Mouse (Mus musculus) WW6 (cell line): Measurements from ENCODE around the gene Crispld2.

ENCODE experiments used
- DNase-seq: peaks from one replicate; pipeline ENCODE4 v3.0.0-alpha.2; 2013; ENCODE audit warnings: low read depth, low spot score

The Crispld2 gene

DNA sequence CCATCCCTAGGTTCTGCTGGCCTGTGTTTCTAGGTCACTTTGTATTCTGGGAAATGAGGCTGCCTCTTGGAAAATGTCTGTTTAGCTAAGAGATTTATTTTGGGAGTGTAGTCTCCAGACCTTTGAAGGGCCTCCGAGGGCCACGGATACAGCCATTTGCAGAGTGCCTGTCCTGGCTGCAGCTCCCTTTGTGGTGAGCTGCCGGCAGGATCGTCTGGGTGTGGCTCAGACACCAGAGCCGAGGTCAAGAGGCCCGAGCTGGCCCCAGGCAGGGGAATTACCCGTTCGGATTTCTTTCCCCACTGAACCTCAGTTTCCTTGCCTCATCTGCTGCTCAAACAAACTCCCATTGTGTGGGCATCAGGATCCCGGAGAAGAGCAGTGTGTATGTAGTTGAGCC is 43.9 kb downstream of the Crispld2 start:
- DNase-seq, result no peak

- DNase-seq, result no peak
Observed at GRCm38 (mm10) chr8:120036578-120036977, 44.3 kb downstream of the Crispld2 start.

DNA sequence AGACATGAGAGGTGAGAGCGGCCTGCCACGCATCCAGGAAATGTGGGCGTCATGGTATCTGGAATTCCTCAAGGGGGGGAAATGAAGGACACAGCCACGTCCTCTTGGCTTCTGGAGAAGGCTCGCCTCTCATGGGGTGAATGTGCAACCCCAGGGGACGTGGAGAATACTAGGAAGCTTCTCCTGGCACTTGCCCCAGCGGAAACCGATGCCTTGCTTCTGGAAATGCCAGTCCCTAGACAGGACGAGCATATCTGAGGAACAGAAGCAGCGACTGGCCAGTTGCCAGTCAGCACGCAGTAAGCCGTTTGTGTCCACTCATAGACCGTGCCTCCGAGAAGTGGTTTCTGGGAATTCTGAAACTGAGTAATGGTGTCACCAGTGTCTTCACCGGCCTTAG is 45.0 kb downstream of the Crispld2 start:
- DNase-seq, result no peak

DNA sequence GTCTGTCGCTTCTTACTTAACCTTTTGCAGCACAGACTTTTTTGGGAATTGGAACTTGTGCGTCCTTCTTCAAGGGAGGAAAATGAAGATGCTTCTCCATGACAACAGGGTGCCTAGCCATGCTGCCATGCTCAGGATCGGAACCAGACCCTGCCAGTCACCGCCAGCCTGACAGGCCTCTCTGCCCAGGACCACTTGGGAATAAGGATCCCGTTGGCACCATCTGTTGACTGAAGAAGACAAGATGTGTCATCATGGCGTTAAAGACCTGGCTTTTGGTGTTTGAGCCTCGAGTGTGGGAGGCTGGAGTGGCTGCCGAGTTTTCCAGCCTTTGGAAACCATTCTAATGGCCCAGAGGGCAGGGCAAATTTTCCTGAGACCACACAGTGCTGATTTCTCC is 45.4 kb downstream of the Crispld2 start:
- DNase-seq, result no peak

DNA sequence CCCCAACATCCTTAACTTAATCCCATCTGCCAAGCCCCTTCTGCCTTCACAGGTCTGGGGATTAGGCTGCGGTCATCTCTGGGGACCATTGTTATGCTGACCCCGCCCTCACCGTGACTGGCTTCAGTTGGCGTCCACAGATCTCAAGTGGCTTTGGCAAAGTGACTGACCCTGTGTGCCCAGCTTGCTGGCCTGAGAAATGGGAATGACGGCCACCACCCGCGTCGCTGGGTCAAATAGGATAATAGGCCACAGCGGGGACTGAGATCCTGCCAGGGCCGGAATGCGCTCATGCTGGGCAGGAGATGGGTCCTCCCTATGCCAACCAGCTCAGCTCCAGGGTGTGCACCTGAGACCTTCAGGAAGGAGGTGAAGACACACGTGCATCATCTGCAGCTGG is 46.5 kb downstream of the Crispld2 start:
- DNase-seq, result no peak

- DNase-seq, result no peak
Observed at GRCm38 (mm10) chr8:120039313-120039919, 47.2 kb downstream of the Crispld2 start.

- DNase-seq, result no peak
Observed at GRCm38 (mm10) chr8:120040861-120041260, 48.6 kb downstream of the Crispld2 start.

- no peak for DNase-seq
Observed at GRCm38 (mm10) chr8:120042542-120043312, 50.5 kb downstream of the Crispld2 start.

DNA sequence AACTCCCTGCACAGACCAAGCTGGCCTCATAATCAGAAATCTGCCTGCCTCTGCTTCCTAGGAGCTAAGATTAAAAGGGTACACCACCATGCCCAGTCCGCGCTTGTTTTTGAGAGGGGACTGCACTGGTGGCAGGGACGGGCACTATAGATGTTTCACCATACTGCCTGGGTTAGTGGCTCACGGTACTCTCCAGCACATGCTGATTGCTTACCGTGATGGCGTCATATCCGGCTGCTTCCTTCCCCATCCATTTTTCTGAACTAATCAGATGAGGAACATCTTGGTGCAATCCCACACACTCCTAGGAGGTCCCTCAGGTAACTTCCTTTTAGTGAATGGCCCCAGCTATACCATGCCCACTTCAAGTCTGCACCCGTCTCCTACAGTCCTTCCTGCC is 52.7 kb downstream of the Crispld2 start:
- DNase-seq, result no peak

- DNase-seq, result no peak
Observed at GRCm38 (mm10) chr8:120045471-120045870, 53.2 kb downstream of the Crispld2 start.

GRCm38 (mm10) chr8:120046258-120047020 is 54.2 kb downstream of the Crispld2 start:
- DNase-seq, result no peak

GRCm38 (mm10) chr8:120049949-120050348 is 57.7 kb downstream of the Crispld2 start:
- DNase-seq, result no peak

DNA sequence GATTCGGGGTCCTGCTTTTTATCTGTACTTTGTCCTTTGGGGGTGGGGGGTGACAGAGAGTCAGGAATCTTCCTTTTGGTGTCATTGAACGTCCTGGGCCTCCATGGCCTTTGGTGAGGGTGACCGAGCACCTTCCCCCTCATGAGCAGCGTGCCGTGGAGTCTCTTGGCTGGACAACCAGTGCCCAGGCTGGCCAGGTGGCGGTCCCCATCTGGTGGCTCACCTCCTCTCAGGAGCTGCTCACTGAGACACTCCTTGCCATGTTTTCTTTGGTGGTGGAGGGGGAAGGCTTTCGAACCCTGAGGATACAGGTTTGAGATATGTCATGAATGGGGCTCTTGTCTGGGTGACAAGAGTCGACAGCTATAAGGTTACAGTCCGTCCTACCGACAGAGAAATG is 58.1 kb downstream of the Crispld2 start:
- no peak for DNase-seq

DNA sequence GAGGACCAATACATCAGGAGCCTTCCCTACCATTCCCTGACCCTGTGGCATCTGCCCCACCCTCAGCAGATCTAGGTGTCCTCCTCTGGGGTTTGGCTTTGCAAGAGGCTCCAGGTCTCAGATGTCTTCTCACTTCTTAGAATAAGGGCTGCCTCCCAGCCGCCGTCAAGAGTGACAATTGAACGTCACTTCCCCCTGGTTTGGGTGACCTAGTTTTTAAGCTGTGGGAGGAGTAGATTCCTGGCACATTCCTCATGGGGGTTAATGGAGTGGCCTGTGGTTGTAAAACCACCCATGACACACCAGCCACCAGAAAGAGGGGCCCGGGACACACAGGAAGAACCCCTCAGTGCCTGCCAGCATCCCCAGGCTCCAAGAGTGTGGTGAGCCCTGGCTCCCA is 58.8 kb downstream of the Crispld2 start:
- DNase-seq, result no peak

- no peak for DNase-seq
Observed at GRCm38 (mm10) chr8:120051908-120052307, 59.7 kb downstream of the Crispld2 start.

GRCm38 (mm10) chr8:120052318-120052717 is 60.1 kb downstream of the Crispld2 start:
- DNase-seq, result no peak

GRCm38 (mm10) chr8:120054833-120055232 is 62.6 kb downstream of the Crispld2 start:
- no peak for DNase-seq

DNA sequence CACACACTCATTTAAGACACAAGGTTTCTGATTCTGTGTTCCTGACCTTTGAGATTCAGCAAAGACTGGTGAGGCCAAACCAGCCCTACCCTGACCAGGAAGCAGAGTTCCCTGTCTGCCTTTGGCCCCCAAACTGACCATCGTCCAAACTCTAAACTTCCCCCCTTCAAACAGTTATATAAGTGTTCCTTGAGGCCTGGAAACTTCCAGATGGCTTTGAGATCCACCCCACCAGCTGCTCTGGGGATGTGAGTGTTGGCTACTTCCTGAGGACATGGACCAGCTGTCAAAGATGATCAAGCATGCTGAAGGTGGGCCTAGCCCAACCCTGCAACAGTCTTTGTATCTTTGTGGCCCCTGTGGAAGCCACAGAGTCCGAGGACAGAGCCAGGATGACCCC is 64.8 kb downstream of the Crispld2 start:
- no peak for DNase-seq

- DNase-seq, result no peak
Observed at GRCm38 (mm10) chr8:120062742-120063141, 70.5 kb downstream of the Crispld2 start.

DNA sequence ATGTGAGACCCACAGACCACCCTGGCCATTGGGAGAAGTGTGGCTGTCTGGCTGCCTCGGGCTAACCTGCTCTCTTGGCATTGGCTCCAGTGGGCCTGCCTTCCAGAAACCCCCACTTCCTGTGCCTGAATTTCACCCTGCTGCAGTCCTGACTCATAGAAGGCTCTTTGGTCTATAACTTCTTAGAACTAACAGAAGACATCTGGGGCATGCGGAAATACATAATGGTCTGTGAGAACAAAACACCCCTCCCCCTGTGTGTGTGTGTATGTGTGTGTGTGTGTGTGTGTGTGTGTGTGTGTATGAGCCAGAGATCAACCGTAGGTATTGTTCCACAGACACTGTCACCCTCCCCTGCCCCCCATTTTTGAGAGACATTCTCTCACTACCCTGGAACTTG is 71.1 kb downstream of the Crispld2 start:
- DNase-seq, result no peak

GRCm38 (mm10) chr8:120065611-120066010 is 73.4 kb downstream of the Crispld2 start:
- no peak for DNase-seq

GRCm38 (mm10) chr8:120066226-120066625 is 74.0 kb downstream of the Crispld2 start:
- no peak for DNase-seq
